Mouse (Mus musculus) stomach, postnatal 0 days (tissue): ENCODE data around the gene Fahd1. TPM values are rescaled to one million over a fixed set of nuclear protein-coding genes. Genes with fewer than 3 reads are reported as not detected.

Experiments
- ATAC-seq: fragments of 200-750 bp; cut with Nextera tagmentation; 2 replicates; pipeline ENCODE4 v1.8.0; 2017; ENCODE audit not compliant: low FRiP score, low TSS enrichment
- DNase-seq: peaks from one replicate; pipeline ENCODE4 v3.0.0-alpha.2; 2016; ENCODE audit warnings: low spot score
- H3K27ac ChIP-seq: fragments of 300-500 bp; sonication (generic); replicated peaks from 2 replicates; pipeline ENCODE4 v1.5.1; 2014; ENCODE audit warnings: mild to moderate bottlenecking, control low read depth
- H3K27me3 ChIP-seq: fragments of 300-500 bp; sonication (generic); 2 replicates; pipeline ENCODE4 v1.6.1; 2014; ENCODE audit warnings: low read length; ENCODE audit not compliant: control insufficient read depth, insufficient read depth
- H3K36me3 ChIP-seq: fragments of 300-500 bp; sonication (generic); 2 replicates; pipeline ENCODE4 v1.6.1; 2014; ENCODE audit warnings: low read length, mixed read lengths; ENCODE audit not compliant: control insufficient read depth, insufficient read depth
- H3K4me1 ChIP-seq: fragments of 300-500 bp; sonication (generic); replicated peaks from 2 replicates; pipeline ENCODE4 v1.6.1; 2014; ENCODE audit warnings: antibody characterized with exemption; ENCODE audit not compliant: control insufficient read depth, insufficient read depth
- H3K4me2 ChIP-seq: fragments of 300-500 bp; sonication (generic); replicated peaks from 2 replicates; pipeline ENCODE4 v1.6.1; 2014; ENCODE audit warnings: low read depth, mild to moderate bottlenecking, control low read depth, moderate library complexity
- H3K4me3 ChIP-seq: fragments of 300-500 bp; sonication (generic); 2 replicates; pipeline ENCODE4 v1.5.1; 2014; ENCODE audit warnings: low read depth, low read length, control low read depth
- H3K9ac ChIP-seq: fragments of 300-500 bp; sonication (generic); 2 replicates; pipeline ENCODE4 v1.6.1; 2014; ENCODE audit warnings: mild to moderate bottlenecking, low read length, control low read depth, mixed read lengths
- H3K9me3 ChIP-seq: fragments of 300-500 bp; sonication (generic); 2 replicates; pipeline ENCODE4 v1.6.1; 2016; ENCODE audit warnings: low read length; ENCODE audit not compliant: control insufficient read depth
- CTCF ChIP-seq: IDR thresholded peaks from 2 replicates; pipeline ENCODE4 v1.5.1; 2016; ENCODE audit warnings: antibody characterized with exemption, low read depth, mild to moderate bottlenecking, moderate library complexity
- EP300 ChIP-seq: optimal IDR thresholded peaks from 2 replicates; pipeline ENCODE3; 2016; ENCODE audit warnings: antibody characterized with exemption
- WGBS: fragments of 180-500 bp; shearing (Covaris S2); extraction: QIAGEN DNeasy Blood & Tissue Kit; methylation state at CpG from one replicate; pipeline ENCODE4 v1.1.7; 2014; 5-methylcytosine and 5-hydroxymethylcytosine counted together
- polyA plus RNA-seq: library from polyadenylated mRNA; unstranded; fragments of >200 nt; fragmentation: Nextera tagmentation; extraction: Ambion mirVana; gene quantifications from 2 replicates; pipeline ENCODE4 v1.2.1, GENCODE M21; 2015

Gene Fahd1
- polyA plus RNA-seq, 1 experiment from 2014 or later, result 24.1 TPM

GRCm38 (mm10) chr17:24896241-24896992 is 46.3 kb upstream of the Fahd1 start, which contains the start of gene Nme3:
Gene Nme3 (plus strand): TSS chr17:24896500.
- Histone ChIP-seq H3K9me3 (no peaks in the 10 kb centered on the region), H3K9ac (peak within 1 kb of the TSS; percentile 93), H3K36me3 (peaks cover 28% of the 10 kb centered on the region), H3K4me2 (peak within 1 kb of the TSS; percentile 99), H3K4me3 (peak within 1 kb of the TSS; percentile 92), H3K4me1 (peaks cover 5% of the 10 kb centered on the region), H3K27me3 (no peaks in the 10 kb centered on the region), H3K27ac (peak within 1 kb of the TSS; percentile 91)
- DNase-seq (peak; percentile 84), ATAC-seq (peak; percentile 67)
- WGBS, result 1% methylated on average over 45 of the region's 50 CpGs
- TF ChIP-seq EP300, result no peak
- peak; percentile 44 for TF ChIP-seq CTCF

GRCm38 (mm10) chr17:24895571-24896240 is 45.5 kb upstream of the Fahd1 start:
- 9% methylated on average over 23 of the region's 23 CpGs for WGBS
- DNase-seq (no peak), ATAC-seq (no peak)
- Histone ChIP-seq H3K36me3 (peaks cover 22% of the 10 kb centered on the region), H3K4me3 (peak overlapping the region; percentile 92), H3K27ac (peak overlapping the region; percentile 91), H3K27me3 (no peaks in the 10 kb centered on the region), H3K4me2 (peak overlapping the region; percentile 99), H3K9ac (peak overlapping the region; percentile 93), H3K4me1 (peaks cover 5% of the 10 kb centered on the region), H3K9me3 (no peaks in the 10 kb centered on the region)
- TF ChIP-seq EP300 (no peak), CTCF (no peak)

- H3K9ac ChIP-seq, result peak within 1 kb of the TSS; percentile 93
- H3K4me3 ChIP-seq, result peak within 1 kb of the TSS; percentile 92
- peak within 1 kb of the TSS; percentile 91 for H3K27ac ChIP-seq
- peak; percentile 63 for ATAC-seq
- H3K4me1 ChIP-seq, result peaks cover 5% of the 10 kb centered on the region
- DNase-seq, result peak; percentile 90
- WGBS, result under 1% methylated on average over 61 of the region's 62 CpGs
- TF ChIP-seq CTCF (no peak), EP300 (no peak)
- no peaks in the 10 kb centered on the region for H3K27me3 ChIP-seq
- no peaks in the 10 kb centered on the region for H3K9me3 ChIP-seq
- peaks cover 20% of the 10 kb centered on the region for H3K36me3 ChIP-seq
- H3K4me2 ChIP-seq, result peak within 1 kb of the TSS; percentile 99
Observed at GRCm38 (mm10) chr17:24894995-24895547, 44.9 kb upstream of the Fahd1 start, which contains the start of the genes Eme2 and Mrps34. Gene Eme2 (minus strand): TSS chr17:24895087. Gene Mrps34 (plus strand): TSS chr17:24895116.

- TF ChIP-seq EP300 (no peak), CTCF (0 out of 2 replicates have a peak, but pooled peaks have one; percentile 10)
- H3K36me3 ChIP-seq, result peaks cover 14% of the 10 kb centered on the region
Observed at GRCm38 (mm10) chr17:24894061-24894994, 44.2 kb upstream of the Fahd1 start.

GRCm38 (mm10) chr17:24893276-24893675 is 43.1 kb upstream of the Fahd1 start:
- Histone ChIP-seq H3K9me3 (no peaks in the 10 kb centered on the region), H3K4me3 (no peak overlapping the region), H3K36me3 (peaks cover 8% of the 10 kb centered on the region; the same call in 1 of the 2 replicates), H3K9ac (no peak overlapping the region), H3K27ac (no peak overlapping the region), H3K27me3 (no peaks in the 10 kb centered on the region), H3K4me2 (no peak overlapping the region), H3K4me1 (peaks cover 5% of the 10 kb centered on the region)
- 91% methylated on average over 2 of the region's 2 CpGs for WGBS
- ATAC-seq (no peak), DNase-seq (no peak)
- TF ChIP-seq CTCF (no peak), EP300 (no peak)

More at GRCm38 (mm10) chr17:24894061-24894994, 44.2 kb upstream of the Fahd1 start:
- H3K9me3 ChIP-seq, result no peaks in the 10 kb centered on the region
- peak overlapping the region; percentile 92 for H3K4me3 ChIP-seq
- peaks cover 5% of the 10 kb centered on the region for H3K4me1 ChIP-seq
- peak overlapping the region; percentile 99 for H3K4me2 ChIP-seq
- WGBS, result 9% methylated on average over 31 of the region's 31 CpGs
- no peaks in the 10 kb centered on the region for H3K27me3 ChIP-seq
- H3K9ac ChIP-seq, result peak overlapping the region; percentile 93
- no peak for ATAC-seq
- peak overlapping the region; percentile 91 for H3K27ac ChIP-seq
- DNase-seq, result no peak
